Mouse (Mus musculus) ES-E14 (cell line): Measurements from ENCODE around the gene Adam33.

Experiments
- MAFK ChIP-seq: IDR thresholded peaks from 2 replicates; pipeline ENCODE4 v1.6.1; 2014; ENCODE audit warnings: mild to moderate bottlenecking, low read depth, low read length, inconsistent platforms; ENCODE audit not compliant: insufficient read depth
- ZNF384 ChIP-seq: IDR thresholded peaks from 2 replicates; pipeline ENCODE4 v1.6.1; 2012; ENCODE audit warnings: low read depth, low read length, inconsistent platforms

DNA sequence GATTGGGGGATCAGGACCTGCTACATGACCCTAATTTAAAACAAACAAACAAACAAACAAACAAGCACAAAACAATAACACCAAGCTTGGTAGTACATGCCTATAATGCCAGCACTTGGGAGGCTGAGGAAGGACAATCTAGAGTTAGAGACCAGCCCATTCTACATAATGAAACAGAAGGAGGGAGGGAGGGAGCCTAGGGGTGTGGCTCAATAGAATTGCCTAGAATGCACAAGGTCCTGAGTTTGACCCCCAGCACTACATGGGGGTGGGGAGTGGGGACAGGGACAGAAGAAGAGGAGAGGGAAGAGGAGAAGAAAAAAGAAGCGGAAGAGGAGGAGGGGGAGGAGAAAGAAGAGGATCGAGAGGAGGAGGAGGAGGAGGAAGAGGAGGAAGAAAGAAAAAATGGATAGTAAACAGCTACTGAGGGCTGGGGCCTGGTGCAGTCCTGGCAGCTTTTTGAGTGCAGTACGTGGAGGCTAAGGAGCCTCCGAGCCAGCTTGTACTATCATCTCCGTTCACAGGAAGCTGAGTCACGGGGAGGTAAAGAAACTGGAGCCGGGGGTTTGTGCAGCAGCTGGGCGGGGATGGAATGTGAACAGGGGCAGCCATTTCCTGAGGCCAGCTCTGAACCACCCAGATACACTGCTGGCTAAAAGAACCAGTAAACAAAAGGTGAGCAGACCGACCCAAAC lies 32.6 kb upstream of the Adam33 start:
- TF ChIP-seq ZNF384 (no peak), MAFK (peak; percentile 61; the same call in 1 of the 2 replicates)
